Mouse (Mus musculus) neural tube, embryonic 15.5 days (tissue): ENCODE data around the gene Ksr1. TPM values are rescaled to one million over a fixed set of nuclear protein-coding genes. Genes with fewer than 3 reads are reported as not detected.
A peak's percentile ranks its signal among the peaks of the same experiment; 100 is the strongest.

Source experiments
- ATAC-seq: fragments of 200-750 bp; cut with Nextera tagmentation; 2 replicates; pipeline ENCODE4 v1.8.0; 2017; ENCODE audit warnings: mild to moderate bottlenecking, moderate TSS enrichment, moderate library complexity; ENCODE audit not compliant: low FRiP score
- H3K27ac ChIP-seq: fragments of 300-500 bp; sonication (generic); replicated peaks from 2 replicates; pipeline ENCODE4 v1.5.1; 2015; ENCODE audit warnings: mild to moderate bottlenecking, inconsistent platforms
- H3K27me3 ChIP-seq: fragments of 300-500 bp; sonication (generic); replicated peaks from 2 replicates; pipeline ENCODE4 v1.6.1; 2015; ENCODE audit warnings: inconsistent platforms
- H3K36me3 ChIP-seq: fragments of 300-500 bp; sonication (generic); 2 replicates; pipeline ENCODE4 v1.6.1; 2015; ENCODE audit warnings: inconsistent platforms
- H3K4me1 ChIP-seq: fragments of 300-500 bp; sonication (generic); 2 replicates; pipeline ENCODE4 v1.6.1; 2015; ENCODE audit warnings: inconsistent platforms
- H3K4me2 ChIP-seq: fragments of 300-500 bp; sonication (generic); 2 replicates; pipeline ENCODE4 v1.6.1; 2015; ENCODE audit warnings: inconsistent platforms, mild to moderate bottlenecking, moderate library complexity
- H3K4me3 ChIP-seq: fragments of 300-500 bp; sonication (generic); replicated peaks from 2 replicates; pipeline ENCODE4 v1.5.1; 2015; ENCODE audit warnings: mild to moderate bottlenecking, inconsistent platforms
- H3K9ac ChIP-seq: fragments of 300-500 bp; sonication (generic); replicated peaks from 2 replicates; pipeline ENCODE4 v1.6.1; 2015; ENCODE audit warnings: mild to moderate bottlenecking, inconsistent platforms
- H3K9me3 ChIP-seq: fragments of 300-500 bp; sonication (generic); replicated peaks from 2 replicates; pipeline ENCODE4 v1.6.1; 2016; ENCODE audit warnings: inconsistent platforms
- WGBS: fragments of 180-500 bp; shearing (Covaris S2); methylation state at CpG from one replicate; pipeline ENCODE4 v1.1.7; 2015; ENCODE audit warnings: mixed read lengths; 5-methylcytosine and 5-hydroxymethylcytosine counted together
- polyA plus RNA-seq: library from polyadenylated mRNA; unstranded; fragments of >200 nt; fragmentation: Nextera tagmentation; extraction: Ambion mirVana; gene quantifications from 2 replicates; pipeline ENCODE4 v1.2.1, GENCODE M21; 2015

Gene Ksr1
- polyA plus RNA-seq, 1 experiment from 2014 or later = 5.8 TPM

- WGBS = 85% methylated on average over 4 of the region's 4 CpGs
- no peaks in the 10 kb centered on the region for H3K27me3 ChIP-seq
- no peaks in the 10 kb centered on the region for H3K9me3 ChIP-seq
- H3K4me3 ChIP-seq = no peak overlapping the region
- H3K9ac ChIP-seq = no peak overlapping the region
- H3K27ac ChIP-seq = no peak overlapping the region
- H3K4me1 ChIP-seq = peaks cover 16% of the 10 kb centered on the region
- H3K36me3 ChIP-seq = peaks cover 10% of the 10 kb centered on the region
- H3K4me2 ChIP-seq = no peak overlapping the region
- ATAC-seq = no peak
Measured at GRCm38 (mm10) chr11:79048906-79049305, 97.3 kb downstream of the Ksr1 start.

GRCm38 (mm10) chr11:79047180-79047727 lies 99.0 kb downstream of the Ksr1 start:
- Histone ChIP-seq H3K9ac (peak overlapping the region; percentile 28; the same call in 1 of the 2 replicates), H3K4me2 (no peak overlapping the region), H3K36me3 (peaks cover 10% of the 10 kb centered on the region), H3K27me3 (no peaks in the 10 kb centered on the region), H3K9me3 (no peaks in the 10 kb centered on the region), H3K4me3 (no peak overlapping the region), H3K4me1 (peaks cover 13% of the 10 kb centered on the region), H3K27ac (no peak overlapping the region; the same call in 1 of the 2 replicates)
- ATAC-seq = no peak
- 71% methylated on average over 11 of the region's 11 CpGs for WGBS

- Histone ChIP-seq H3K9ac (peak overlapping the region; percentile 28; the same call in 1 of the 2 replicates), H3K4me2 (no peak overlapping the region), H3K9me3 (no peaks in the 10 kb centered on the region), H3K27ac (no peak overlapping the region; the same call in 1 of the 2 replicates), H3K4me1 (peaks cover 13% of the 10 kb centered on the region), H3K4me3 (no peak overlapping the region), H3K27me3 (no peaks in the 10 kb centered on the region), H3K36me3 (peaks cover 10% of the 10 kb centered on the region)
- no peak for ATAC-seq
- 46% methylated on average over 8 of the region's 8 CpGs for WGBS
Measured at GRCm38 (mm10) chr11:79046561-79047155, 99.5 kb downstream of the Ksr1 start.

- H3K9me3 ChIP-seq = no peaks in the 10 kb centered on the region
- 90% methylated on average over 9 of the region's 9 CpGs for WGBS
- H3K4me2 ChIP-seq = no peak overlapping the region
- H3K4me3 ChIP-seq = no peak overlapping the region
- H3K36me3 ChIP-seq = peaks cover 18% of the 10 kb centered on the region
- H3K9ac ChIP-seq = no peak overlapping the region
- H3K27ac ChIP-seq = no peak overlapping the region
- no peaks in the 10 kb centered on the region for H3K27me3 ChIP-seq
- H3K4me1 ChIP-seq = peaks cover 13% of the 10 kb centered on the region
- ATAC-seq = no peak
Measured at GRCm38 (mm10) chr11:79045231-79045630, 101.0 kb downstream of the Ksr1 start.

DNA sequence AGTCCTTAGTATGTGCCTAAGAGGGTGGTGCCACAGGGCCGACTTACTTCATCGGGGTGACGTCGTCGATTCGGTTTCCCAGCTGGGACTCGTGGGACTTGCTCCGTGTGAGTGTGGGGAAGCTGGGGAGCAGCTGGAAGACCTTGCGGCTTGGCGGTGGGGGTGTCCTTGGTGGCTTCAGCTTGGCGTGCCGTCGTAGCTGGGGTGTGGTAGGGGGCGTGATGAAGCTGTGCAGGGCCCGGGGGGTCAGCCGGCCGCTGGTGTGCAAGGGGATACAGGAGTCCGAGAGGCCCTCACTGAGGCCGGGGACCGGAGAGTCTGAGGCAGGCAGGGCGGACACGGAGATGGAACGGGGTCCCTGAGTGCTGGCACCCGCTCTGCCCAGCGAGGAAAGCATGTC lies 101.4 kb downstream of the Ksr1 start:
- Histone ChIP-seq H3K4me3 (no peak overlapping the region), H3K27ac (no peak overlapping the region), H3K4me2 (no peak overlapping the region), H3K4me1 (peaks cover 13% of the 10 kb centered on the region), H3K36me3 (peaks cover 18% of the 10 kb centered on the region), H3K9ac (no peak overlapping the region), H3K27me3 (no peaks in the 10 kb centered on the region), H3K9me3 (no peaks in the 10 kb centered on the region)
- no peak for ATAC-seq
- 97% methylated on average over 25 of the region's 25 CpGs for WGBS

DNA sequence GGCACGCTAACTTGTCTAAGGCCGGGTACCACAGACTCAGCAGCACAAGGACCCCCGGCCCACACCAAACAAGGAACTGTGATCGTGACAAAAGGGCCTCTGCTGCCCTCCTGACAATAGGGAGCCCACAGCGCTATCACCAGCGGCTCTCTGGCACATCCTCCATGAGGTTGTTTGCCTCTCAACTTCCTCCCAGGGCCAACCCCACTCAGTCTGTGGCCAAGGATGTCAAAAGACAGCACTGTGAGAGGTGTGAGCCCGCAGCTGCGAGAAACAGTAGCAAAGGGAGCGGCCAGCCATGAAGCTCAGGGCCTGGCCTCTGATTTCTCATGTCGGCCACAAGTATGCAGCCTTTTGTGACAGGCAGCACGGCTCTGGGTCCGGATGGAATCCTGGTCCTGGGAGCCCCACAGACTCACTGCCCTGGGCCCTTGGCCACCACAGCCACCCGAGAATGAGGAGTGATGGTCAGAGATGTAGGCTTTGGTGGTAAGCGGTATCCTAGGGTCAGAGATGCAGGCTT lies 104.2 kb downstream of the Ksr1 start:
- Histone ChIP-seq H3K4me1 (peaks cover 12% of the 10 kb centered on the region), H3K4me2 (no peak overlapping the region), H3K27me3 (no peaks in the 10 kb centered on the region), H3K4me3 (no peak overlapping the region), H3K27ac (no peak overlapping the region), H3K9me3 (no peaks in the 10 kb centered on the region), H3K9ac (no peak overlapping the region), H3K36me3 (peaks cover 18% of the 10 kb centered on the region)
- ATAC-seq = no peak
- WGBS = 62% methylated on average over 14 of the region's 14 CpGs

DNA sequence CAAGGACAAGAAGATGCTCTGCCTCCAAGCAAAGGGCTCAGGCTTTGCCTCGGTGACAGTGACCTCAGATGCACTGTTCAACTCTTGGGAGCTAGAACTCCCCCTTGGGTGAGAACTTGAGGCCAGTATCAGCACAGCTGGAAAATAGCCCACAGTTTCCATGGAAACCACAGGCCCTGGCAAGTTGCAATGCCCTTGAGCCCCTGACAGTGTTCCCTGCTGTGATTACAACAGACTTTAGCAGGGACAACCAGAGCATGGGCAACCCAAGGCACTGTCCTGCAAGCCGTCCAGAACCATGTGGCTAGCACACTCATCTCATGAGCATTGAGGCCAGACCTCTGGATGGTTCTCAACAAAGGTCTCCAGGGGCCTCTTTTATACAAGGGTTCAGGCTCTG lies 106.7 kb downstream of the Ksr1 start:
- Histone ChIP-seq H3K9ac (no peak overlapping the region), H3K9me3 (no peaks in the 10 kb centered on the region)
- WGBS = 33% methylated on average over 2 of the region's 2 CpGs

GRCm38 (mm10) chr11:79037555-79037954 lies 108.7 kb downstream of the Ksr1 start:
- Histone ChIP-seq H3K4me3 (no peak overlapping the region), H3K27ac (no peak overlapping the region), H3K9me3 (no peaks in the 10 kb centered on the region), H3K4me2 (no peak overlapping the region), H3K9ac (no peak overlapping the region), H3K36me3 (peaks cover 9% of the 10 kb centered on the region), H3K27me3 (no peaks in the 10 kb centered on the region), H3K4me1 (peaks cover 6% of the 10 kb centered on the region; the same call in 1 of the 2 replicates)
- no peak for ATAC-seq
- 89% methylated on average over 12 of the region's 12 CpGs for WGBS

More for the DNA sequence above, 106.7 kb downstream of the Ksr1 start:
- H3K4me2 ChIP-seq = no peak overlapping the region
- ATAC-seq = no peak
- H3K4me3 ChIP-seq = no peak overlapping the region
- H3K27ac ChIP-seq = no peak overlapping the region
- H3K27me3 ChIP-seq = no peaks in the 10 kb centered on the region
- peaks cover 6% of the 10 kb centered on the region; the same call in 1 of the 2 replicates for H3K4me1 ChIP-seq
- H3K36me3 ChIP-seq = peaks cover 15% of the 10 kb centered on the region

GRCm38 (mm10) chr11:79036324-79036723 lies 109.9 kb downstream of the Ksr1 start:
- Histone ChIP-seq H3K9ac (no peak overlapping the region), H3K4me3 (no peak overlapping the region), H3K9me3 (no peaks in the 10 kb centered on the region), H3K4me2 (no peak overlapping the region), H3K36me3 (peaks cover 11% of the 10 kb centered on the region), H3K27me3 (no peaks in the 10 kb centered on the region), H3K4me1 (peaks cover 6% of the 10 kb centered on the region; the same call in 1 of the 2 replicates), H3K27ac (no peak overlapping the region)
- WGBS = 72% methylated on average over 13 of the region's 13 CpGs
- ATAC-seq = no peak

- WGBS = 90% methylated on average over 11 of the region's 11 CpGs
- H3K27me3 ChIP-seq = no peaks in the 10 kb centered on the region
- no peak for ATAC-seq
Measured at GRCm38 (mm10) chr11:79033636-79034035, 112.6 kb downstream of the Ksr1 start.

DNA sequence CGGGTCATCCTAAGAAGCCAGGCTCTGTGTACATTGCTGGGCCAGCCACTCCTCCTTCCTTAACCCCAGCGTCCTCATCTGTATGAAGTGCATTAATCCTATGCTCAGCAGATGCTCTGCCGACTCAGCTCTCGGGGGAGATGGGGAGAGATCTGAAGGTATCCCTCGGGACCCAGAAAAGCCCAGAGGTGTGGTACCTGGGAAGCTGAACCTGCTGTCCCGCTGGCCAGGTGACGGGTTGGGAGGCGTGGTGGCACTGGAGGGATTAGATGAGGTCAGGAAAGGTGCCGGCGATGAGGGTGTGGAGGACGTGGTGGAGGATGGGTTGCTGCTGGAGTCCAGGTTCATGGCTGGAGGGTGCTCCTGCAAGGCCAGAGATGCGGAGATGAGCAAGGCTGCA lies 113.2 kb downstream of the Ksr1 start:
- H3K9ac ChIP-seq = no peak overlapping the region
- H3K27me3 ChIP-seq = no peaks in the 10 kb centered on the region
- peaks cover 9% of the 10 kb centered on the region for H3K4me1 ChIP-seq
- WGBS = 88% methylated on average over 12 of the region's 12 CpGs
- H3K9me3 ChIP-seq = no peaks in the 10 kb centered on the region
- H3K4me3 ChIP-seq = no peak overlapping the region
- 0 out of 2 replicates have a peak, but pooled peaks cover 4% of the 10 kb centered on the region for H3K36me3 ChIP-seq
- H3K27ac ChIP-seq = no peak overlapping the region
- ATAC-seq = no peak
- no peak overlapping the region for H3K4me2 ChIP-seq

More at GRCm38 (mm10) chr11:79033636-79034035, 112.6 kb downstream of the Ksr1 start:
- H3K4me2 ChIP-seq = no peak overlapping the region
- 0 out of 2 replicates have a peak, but pooled peaks cover 4% of the 10 kb centered on the region for H3K36me3 ChIP-seq
- H3K4me3 ChIP-seq = no peak overlapping the region
- no peak overlapping the region for H3K27ac ChIP-seq
- no peaks in the 10 kb centered on the region for H3K9me3 ChIP-seq
- no peak overlapping the region for H3K9ac ChIP-seq
- peaks cover 9% of the 10 kb centered on the region for H3K4me1 ChIP-seq

GRCm38 (mm10) chr11:79031452-79031746 lies 114.8 kb downstream of the Ksr1 start:
- no peaks in the 10 kb centered on the region for H3K27me3 ChIP-seq
- H3K27ac ChIP-seq = no peak overlapping the region
- H3K9ac ChIP-seq = no peak overlapping the region
- no peak overlapping the region for H3K4me2 ChIP-seq
- 81% methylated on average over 5 of the region's 5 CpGs for WGBS
- no peaks in the 10 kb centered on the region for H3K9me3 ChIP-seq
- H3K36me3 ChIP-seq = peaks cover 11% of the 10 kb centered on the region; the same call in 1 of the 2 replicates
- peaks cover 9% of the 10 kb centered on the region for H3K4me1 ChIP-seq
- ATAC-seq = no peak
- no peak overlapping the region for H3K4me3 ChIP-seq
